Mouse (Mus musculus) embryonic fibroblast, embryonic 13.5 days (primary cell): ENCODE measurements around the gene Cecr2. TPM values are rescaled to one million over a fixed set of nuclear protein-coding genes. Genes with fewer than 3 reads are reported as not detected.

ENCODE experiments used
- H3K27ac ChIP-seq: 2 replicates; pipeline ENCODE4 v1.5.1; 2012; ENCODE audit warnings: low read length, control low read depth, inconsistent platforms; ENCODE audit not compliant: insufficient read depth
- H3K4me1 ChIP-seq: 2 replicates; pipeline ENCODE4 v1.6.1; 2011; ENCODE audit warnings: low read length; ENCODE audit not compliant: control insufficient read depth, insufficient read depth
- H3K4me3 ChIP-seq: 2 replicates; pipeline ENCODE4 v1.5.1; 2011; ENCODE audit warnings: mild to moderate bottlenecking, control low read depth, low read length; ENCODE audit not compliant: insufficient read depth
- CTCF ChIP-seq: IDR thresholded peaks from 2 replicates; pipeline ENCODE4 v1.5.1; 2011; ENCODE audit warnings: mild to moderate bottlenecking, control low read depth, low read length, moderate library complexity, borderline replicate concordance; ENCODE audit not compliant: insufficient read depth
- POLR2A ChIP-seq: IDR thresholded peaks from 2 replicates; pipeline ENCODE4 v1.6.1; 2011; ENCODE audit warnings: low read depth, mild to moderate bottlenecking, control low read depth, low read length, moderate library complexity
- polyA plus RNA-seq: library from polyadenylated mRNA; stranded (reverse); fragments of >200 nt; gene quantifications from 2 replicates; pipeline ENCODE4 v1.2.4, GENCODE M21; 2011; ENCODE audit warnings: low read depth; ENCODE audit not compliant: missing spikeins, insufficient read length

Cecr2 gene
- polyA plus RNA-seq, 1 experiment: not detected

DNA sequence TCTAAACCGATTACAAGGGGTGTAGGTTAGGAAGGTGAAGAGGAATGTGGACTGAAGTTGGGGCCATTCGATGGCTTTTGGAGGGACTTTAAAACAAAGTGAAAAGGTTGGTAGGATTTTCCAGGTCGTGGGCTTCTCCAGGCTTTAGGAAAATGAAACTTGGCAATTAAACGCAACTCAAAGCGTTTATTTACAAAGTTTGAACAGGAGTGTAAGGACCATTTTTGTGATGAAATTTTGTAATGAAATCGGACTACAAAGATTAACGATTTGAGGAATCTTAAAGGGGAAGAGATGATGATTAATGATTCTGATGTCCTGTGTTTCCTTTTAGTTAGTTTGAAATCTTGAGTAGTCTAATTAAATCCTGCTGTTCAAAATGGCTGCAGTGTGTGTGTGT lies 1.7 kb downstream of the Cecr2 start:
- TF ChIP-seq CTCF (no peak), POLR2A (no peak)
- H3K4me1 ChIP-seq: no peaks in the 10 kb centered on the region
- H3K27ac ChIP-seq: no peak overlapping the region
- no peak overlapping the region for H3K4me3 ChIP-seq

DNA sequence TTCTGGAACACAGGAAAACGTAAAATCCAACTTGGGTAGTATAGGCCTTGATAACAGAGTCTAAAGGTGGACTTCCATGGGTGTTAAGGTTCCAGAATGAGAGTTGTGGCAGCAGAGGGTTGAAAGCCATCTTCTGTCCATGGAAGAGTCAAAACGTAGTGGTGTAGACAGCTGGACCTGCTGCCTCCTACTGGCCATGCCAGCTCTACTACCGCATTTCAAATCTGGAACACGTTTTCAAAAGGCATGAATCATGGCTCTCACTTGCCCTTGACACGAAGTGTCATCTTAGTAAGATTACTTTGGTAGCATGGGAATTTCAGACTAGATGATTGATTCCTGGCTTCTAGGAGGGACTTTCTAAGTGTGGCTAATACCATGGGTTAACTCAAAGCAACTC lies 8.0 kb downstream of the Cecr2 start:
- no peak overlapping the region for H3K4me3 ChIP-seq
- TF ChIP-seq CTCF (no peak), POLR2A (no peak)

DNA sequence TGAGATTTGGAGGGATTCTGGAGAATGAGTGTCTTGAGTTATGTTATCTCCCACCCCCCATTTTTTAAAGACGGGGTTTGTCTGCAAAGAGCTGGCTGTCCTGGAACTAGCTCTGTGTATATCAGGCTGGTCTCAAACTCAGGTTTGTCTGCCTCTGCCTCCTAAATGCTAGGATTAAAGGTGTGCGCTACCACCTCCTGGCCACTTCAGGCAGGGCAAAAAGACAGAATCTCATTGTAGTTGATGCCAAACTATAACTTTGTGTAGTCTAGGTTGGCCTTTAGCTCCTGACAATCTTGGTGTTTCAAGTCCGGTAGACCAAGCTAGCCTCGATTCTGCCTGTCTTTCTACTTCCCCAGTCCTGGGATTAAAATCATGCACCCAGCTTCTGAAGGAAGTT lies 8.7 kb downstream of the Cecr2 start:
- H3K4me1 ChIP-seq: no peaks in the 10 kb centered on the region
- H3K4me3 ChIP-seq: no peak overlapping the region
- H3K27ac ChIP-seq: no peak overlapping the region
- TF ChIP-seq POLR2A (no peak), CTCF (peak; percentile 24; the same call in 1 of the 2 replicates)

More for the DNA sequence above, 8.0 kb downstream of the Cecr2 start:
- Histone ChIP-seq H3K27ac (no peak overlapping the region), H3K4me1 (no peaks in the 10 kb centered on the region)

DNA sequence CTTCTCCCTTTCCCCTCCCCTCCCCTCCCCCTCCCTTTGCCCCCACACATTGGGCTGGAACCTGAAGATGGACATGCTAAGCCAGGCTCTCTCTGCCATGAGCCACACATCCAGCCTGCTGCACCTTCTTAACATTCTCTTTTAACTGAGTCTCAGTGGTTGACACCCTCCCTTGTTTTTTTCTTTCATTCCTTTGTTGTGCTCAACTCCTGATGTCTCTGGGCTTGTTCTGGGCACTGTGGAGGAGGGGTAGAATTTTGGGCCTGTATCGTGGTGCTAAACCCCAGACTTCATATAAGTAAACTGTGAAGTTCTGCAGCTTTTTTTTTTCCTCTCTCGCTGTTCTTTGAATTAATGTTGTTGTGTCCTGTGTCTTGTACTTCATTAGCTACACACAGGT lies 9.8 kb downstream of the Cecr2 start:
- TF ChIP-seq POLR2A (no peak), CTCF (no peak)
- Histone ChIP-seq H3K4me3 (no peak overlapping the region), H3K27ac (no peak overlapping the region), H3K4me1 (no peaks in the 10 kb centered on the region)

DNA sequence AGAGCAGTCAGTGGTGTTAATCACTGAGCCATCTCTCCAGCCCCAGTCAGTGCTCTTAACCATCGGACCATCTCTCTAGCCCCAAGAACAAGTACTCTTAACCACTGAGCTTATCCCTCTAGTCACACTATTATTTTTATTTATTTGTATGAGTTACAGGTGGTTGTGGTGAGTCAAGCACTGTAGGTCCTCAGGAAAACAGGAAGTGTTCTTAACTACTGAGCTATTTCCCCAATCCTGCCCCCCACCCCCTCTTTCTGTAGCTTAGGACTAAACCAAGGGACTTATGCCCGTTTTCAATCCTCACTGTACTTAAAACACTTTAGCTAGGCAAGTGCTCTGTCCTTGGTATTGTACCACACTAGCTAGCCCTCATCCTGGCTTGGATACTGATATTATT lies 17.2 kb downstream of the Cecr2 start:
- no peak overlapping the region for H3K27ac ChIP-seq
- no peak for TF ChIP-seq POLR2A
- TF ChIP-seq CTCF: no peak
- no peak overlapping the region for H3K4me3 ChIP-seq
- H3K4me1 ChIP-seq: no peaks in the 10 kb centered on the region

DNA sequence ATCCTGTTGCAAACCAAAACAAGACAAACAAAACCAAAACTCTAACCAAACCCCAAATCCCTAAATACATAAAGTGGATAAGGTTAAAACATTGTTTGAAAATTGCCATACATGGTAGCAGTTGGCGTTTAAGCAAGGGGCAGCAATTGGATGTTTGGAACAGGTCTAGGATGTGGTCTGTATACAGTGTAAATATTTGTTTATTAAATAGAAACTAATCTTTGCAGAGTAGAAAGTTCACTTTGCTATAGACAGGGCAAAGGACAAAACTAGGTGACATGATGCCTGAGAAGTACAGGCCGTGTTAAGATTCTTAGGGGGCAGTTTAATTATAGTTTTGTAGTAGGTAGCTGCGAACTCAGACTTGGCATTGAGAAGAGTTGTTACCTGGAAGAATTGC lies 18.6 kb downstream of the Cecr2 start:
- H3K27ac ChIP-seq: no peak overlapping the region
- H3K4me3 ChIP-seq: no peak overlapping the region
- TF ChIP-seq POLR2A: no peak
- no peak for TF ChIP-seq CTCF
- no peaks in the 10 kb centered on the region for H3K4me1 ChIP-seq

DNA sequence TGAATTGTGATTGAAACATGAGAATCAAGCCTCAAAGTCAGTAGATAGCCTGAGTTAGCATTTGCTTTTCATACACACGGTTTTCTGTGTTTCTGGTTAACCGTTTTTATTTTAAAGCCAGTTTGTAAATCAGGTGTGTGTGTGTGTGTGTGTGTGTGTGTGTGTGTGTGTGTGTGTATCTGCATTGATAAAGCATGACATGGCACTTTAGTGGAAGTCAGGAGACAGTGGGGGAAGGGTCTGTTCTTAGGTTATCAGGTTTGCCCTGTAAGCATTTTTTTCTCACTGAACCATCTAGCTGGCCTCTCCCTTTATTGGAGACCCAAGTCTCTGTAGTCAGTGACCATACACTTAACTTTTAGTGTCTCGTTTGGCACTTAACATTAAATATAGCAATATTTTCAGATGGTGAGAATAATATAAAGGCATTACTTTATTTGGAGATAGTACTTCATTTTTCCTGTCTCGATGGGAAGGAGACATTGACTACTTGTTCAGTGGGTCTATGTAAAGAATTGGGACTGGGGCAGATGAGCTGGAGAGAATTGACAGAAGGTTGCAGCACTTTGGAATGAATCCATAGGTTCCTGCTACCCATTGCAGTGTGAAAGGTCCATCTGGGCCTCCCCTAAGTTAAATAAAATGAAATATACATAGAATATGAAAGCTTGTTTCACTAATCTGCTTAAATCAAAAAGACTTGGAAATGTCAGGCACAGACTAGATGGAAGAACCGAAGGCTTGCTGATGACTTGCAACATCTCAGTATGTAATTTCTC lies 20.9 kb downstream of the Cecr2 start:
- Histone ChIP-seq H3K27ac (no peak overlapping the region), H3K4me1 (no peaks in the 10 kb centered on the region), H3K4me3 (no peak overlapping the region)
- TF ChIP-seq POLR2A (no peak), CTCF (no peak)

DNA sequence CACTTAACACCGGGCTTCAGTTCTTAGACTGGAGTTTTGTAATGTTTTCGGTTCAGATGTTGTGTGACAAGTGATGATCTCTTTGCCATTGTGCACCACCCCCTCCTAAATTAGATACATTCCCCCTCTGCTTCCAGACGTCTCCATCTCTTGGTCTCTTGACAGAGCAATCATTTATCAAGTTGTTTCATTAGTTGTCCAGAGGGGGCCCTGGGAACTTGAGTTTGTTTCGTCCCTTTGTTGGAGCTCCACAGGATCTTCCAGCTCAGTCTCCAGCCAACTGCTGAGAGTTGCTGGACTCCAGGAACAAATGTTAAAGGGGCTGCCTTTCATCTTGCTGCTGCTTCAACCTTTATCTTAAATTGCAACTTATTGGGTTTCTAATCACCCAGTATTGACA lies 34.1 kb downstream of the Cecr2 start:
- no peaks in the 10 kb centered on the region for H3K4me1 ChIP-seq
- TF ChIP-seq CTCF (no peak), POLR2A (no peak)
- no peak overlapping the region for H3K4me3 ChIP-seq
- no peak overlapping the region for H3K27ac ChIP-seq

DNA sequence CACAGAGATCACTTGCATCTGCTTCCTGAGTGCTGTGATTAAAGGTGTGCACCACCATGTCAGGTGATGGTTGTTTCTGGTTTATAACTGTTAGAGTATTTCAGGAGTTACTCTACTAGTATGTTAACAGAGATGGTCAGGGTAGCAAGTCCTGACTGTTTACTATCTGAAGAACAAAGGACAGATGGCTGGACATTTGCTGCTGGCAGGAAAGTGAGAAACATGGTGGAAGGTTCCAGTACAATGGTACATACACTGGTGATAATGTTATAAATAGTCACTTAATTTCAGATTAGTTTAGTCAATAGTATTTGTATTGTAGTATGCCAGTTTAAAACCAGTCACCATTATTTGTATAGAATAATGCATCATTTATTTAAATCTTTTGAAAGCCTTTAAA lies 38.2 kb downstream of the Cecr2 start:
- Histone ChIP-seq H3K27ac (no peak overlapping the region), H3K4me1 (no peaks in the 10 kb centered on the region), H3K4me3 (no peak overlapping the region)
- TF ChIP-seq CTCF: no peak
- no peak for TF ChIP-seq POLR2A

DNA sequence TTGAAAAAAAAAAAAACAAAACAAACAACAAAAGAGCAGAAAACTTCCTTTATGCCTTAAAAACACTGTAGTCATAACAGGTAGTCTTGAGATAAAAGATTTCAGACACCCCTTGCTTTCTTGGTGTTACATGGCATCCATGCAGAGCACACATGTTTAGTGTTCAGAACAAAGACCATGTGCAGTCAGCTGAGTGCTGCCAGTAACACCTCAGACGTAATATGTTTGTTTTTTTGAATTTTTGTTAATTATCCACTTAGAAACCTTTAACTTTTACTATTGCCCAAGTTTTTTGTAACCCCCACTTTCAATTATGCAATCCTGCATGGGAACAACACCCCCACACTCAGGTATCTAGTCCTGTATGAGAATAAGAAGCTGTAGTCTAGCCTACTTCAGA lies 42.6 kb downstream of the Cecr2 start:
- TF ChIP-seq POLR2A: no peak
- TF ChIP-seq CTCF: no peak
- Histone ChIP-seq H3K27ac (no peak overlapping the region), H3K4me3 (no peak overlapping the region), H3K4me1 (no peaks in the 10 kb centered on the region)
